Mouse (Mus musculus) macrophage (primary cell): ENCODE measurements around the gene Psmb8. TPM values are rescaled to one million over a fixed set of nuclear protein-coding genes. Genes with fewer than 3 reads are reported as not detected.
"Not testable (repeated sequence)": the region's sequence is repeated elsewhere in the genome, so short reads cannot be mapped to it uniquely, and the experiment has no call there.

Experiments
- H3K27ac ChIP-seq: fragments of 350-480 bp; formaldehyde crosslinking; 2 replicates; pipeline ENCODE4 v1.9.0; 2021
- H3K36me3 ChIP-seq: fragments of 350-480 bp; formaldehyde crosslinking; 2 replicates; pipeline ENCODE4 v1.9.0; 2021; ENCODE audit errors: inconsistent target
- H3K4me3 ChIP-seq: fragments of 350-480 bp; formaldehyde crosslinking; 2 replicates; pipeline ENCODE4 v1.9.0; 2021; ENCODE audit errors: inconsistent target
- H3K79me2 ChIP-seq: fragments of 350-480 bp; formaldehyde crosslinking; 2 replicates; pipeline ENCODE4 v1.9.0; 2021; ENCODE audit errors: inconsistent target
- WGBS: methylation state at CpG from one replicate; pipeline ENCODE4 v1.1.7; 2026; ENCODE audit warnings: inconsistent platforms; ENCODE audit not compliant: missing documents; 5-methylcytosine and 5-hydroxymethylcytosine counted together
- polyA plus RNA-seq: library from polyadenylated mRNA; stranded (reverse); fragments of 250-400 nt; gene quantifications from 3 replicates; pipeline ENCODE4 v1.2.4, GENCODE M21; 2018; ENCODE audit warnings: inconsistent platforms

Gene Psmb8
- polyA plus RNA-seq, 1 experiment from 2014 or later = 147 TPM

- Histone ChIP-seq H3K79me2 (no peaks in the 10 kb centered on the region), H3K27ac (no peak overlapping the region), H3K4me3 (no peak overlapping the region), H3K36me3 (peaks cover 76% of the 10 kb centered on the region)
- WGBS = 57% methylated on average over 22 of the region's 23 CpGs
Measured at GRCm38 (mm10) chr17:34211746-34212365, 14.3 kb downstream of the Psmb8 start.

GRCm38 (mm10) chr17:34213936-34214335 lies 16.4 kb downstream of the Psmb8 start:
- Histone ChIP-seq H3K79me2 (no peaks in the 10 kb centered on the region), H3K27ac (no peak overlapping the region), H3K4me3 (no peak overlapping the region), H3K36me3 (peaks cover 90% of the 10 kb centered on the region)
- 95% methylated on average over 21 of the region's 21 CpGs for WGBS

- H3K36me3 ChIP-seq = peaks cover 80% of the 10 kb centered on the region
- WGBS = 95% methylated on average over 11 of the region's 12 CpGs
Measured at GRCm38 (mm10) chr17:34215176-34215575, 17.7 kb downstream of the Psmb8 start.

DNA sequence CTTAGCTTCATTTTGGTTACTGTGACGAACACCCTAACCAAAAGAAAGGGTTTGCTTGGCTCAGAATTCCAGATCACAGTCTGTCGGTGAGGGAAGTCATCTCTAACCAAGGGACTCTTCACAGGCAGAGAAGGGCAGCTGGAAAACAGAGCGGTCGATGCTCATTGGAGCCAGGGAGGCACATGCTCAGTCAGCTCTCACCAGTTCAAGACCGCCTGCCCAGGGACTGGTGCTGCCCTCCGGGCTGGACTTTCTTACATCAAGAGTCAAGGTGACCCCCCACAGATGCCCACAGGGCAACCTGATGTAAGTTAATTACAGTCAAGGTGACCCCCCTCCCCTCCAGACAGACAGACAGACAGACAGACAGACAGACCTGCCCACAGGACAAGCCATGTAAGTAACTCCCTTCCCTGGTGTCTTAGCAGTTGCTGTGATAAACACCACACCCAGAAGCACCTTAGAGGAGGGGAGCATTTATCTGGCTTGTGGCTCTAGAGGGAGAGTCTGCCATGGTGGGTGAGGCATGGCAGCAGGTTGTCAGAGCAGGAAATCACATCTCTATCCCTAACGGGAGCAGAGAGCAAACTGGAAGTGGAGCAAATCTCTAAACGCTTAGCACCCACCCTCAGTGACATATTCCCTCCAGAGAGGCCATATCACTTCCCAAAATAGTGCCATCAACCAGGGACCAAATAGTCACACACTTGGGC lies 19.9 kb downstream of the Psmb8 start:
- Histone ChIP-seq H3K27ac (no peak overlapping the region), H3K4me3 (no peak overlapping the region), H3K79me2 (no peaks in the 10 kb centered on the region), H3K36me3 (peaks cover 63% of the 10 kb centered on the region)
- WGBS = 94% methylated on average over 8 of the region's 8 CpGs

More at GRCm38 (mm10) chr17:34215176-34215575, 17.7 kb downstream of the Psmb8 start:
- no peak overlapping the region for H3K27ac ChIP-seq
- H3K79me2 ChIP-seq = no peaks in the 10 kb centered on the region
- H3K4me3 ChIP-seq = no peak overlapping the region

GRCm38 (mm10) chr17:34217986-34218385 lies 20.5 kb downstream of the Psmb8 start:
- Histone ChIP-seq H3K4me3 (no peak overlapping the region), H3K27ac (no peak overlapping the region), H3K36me3 (peaks cover 57% of the 10 kb centered on the region), H3K79me2 (no peaks in the 10 kb centered on the region)
- whole genome bisulfite sequencing = 91% methylated on average over 5 of the region's 5 CpGs

DNA sequence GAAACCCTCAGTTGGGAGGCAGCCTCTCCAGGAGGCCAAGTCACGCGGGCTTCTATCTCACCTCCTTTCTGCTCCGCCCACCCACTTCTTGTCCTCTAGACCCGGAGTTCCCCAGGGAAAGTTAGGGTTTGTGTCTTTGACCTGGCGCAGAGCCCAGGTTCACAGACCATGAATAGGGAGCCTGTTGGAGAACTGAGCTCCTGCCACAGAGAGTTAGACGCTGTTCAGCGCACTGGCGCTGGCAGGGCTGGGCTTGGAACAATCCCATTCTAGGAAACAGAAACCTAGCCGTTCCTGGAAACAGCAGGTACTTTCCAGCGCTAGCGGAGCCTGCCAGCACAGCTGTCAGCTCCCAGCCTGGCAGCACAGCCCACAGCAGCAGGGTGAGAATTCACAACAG lies 21.2 kb downstream of the Psmb8 start:
- peaks cover 50% of the 10 kb centered on the region for H3K36me3 ChIP-seq
- H3K4me3 ChIP-seq = no peak overlapping the region
- WGBS = 93% methylated on average over 8 of the region's 11 CpGs
- no peaks in the 10 kb centered on the region for H3K79me2 ChIP-seq
- H3K27ac ChIP-seq = no peak overlapping the region

DNA sequence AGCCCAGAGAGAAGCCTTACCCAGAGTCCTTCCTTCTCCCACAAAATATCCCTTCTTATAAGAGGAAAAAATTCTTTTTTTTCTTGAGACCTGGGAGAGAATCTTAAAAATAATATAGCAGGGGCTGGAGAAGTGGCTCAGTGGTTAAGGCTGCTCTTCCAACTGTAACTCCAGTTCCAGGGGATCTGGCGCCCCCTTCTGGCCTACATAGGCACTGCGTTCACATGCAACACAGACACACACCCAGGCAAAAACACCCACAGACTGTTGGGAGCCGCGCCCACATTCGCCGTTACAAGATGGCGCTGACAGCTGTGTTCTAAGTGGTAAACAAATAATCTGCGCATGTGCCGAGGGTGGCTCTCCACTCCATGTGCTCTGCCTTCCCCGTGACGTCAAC lies 21.6 kb downstream of the Psmb8 start:
- H3K79me2 ChIP-seq, H3K27ac ChIP-seq, H3K4me3 ChIP-seq: not testable (repeated sequence)
- H3K36me3 ChIP-seq = peaks cover 46% of the 10 kb centered on the region
- 90% methylated on average over 4 of the region's 11 CpGs for WGBS

GRCm38 (mm10) chr17:34219801-34220200 lies 22.3 kb downstream of the Psmb8 start:
- peaks cover 40% of the 10 kb centered on the region for H3K36me3 ChIP-seq
- H3K4me3 ChIP-seq, H3K79me2 ChIP-seq, H3K27ac ChIP-seq: not testable (repeated sequence)
- no CpG with 5 or more reads among the region's 7 CpGs for WGBS

DNA sequence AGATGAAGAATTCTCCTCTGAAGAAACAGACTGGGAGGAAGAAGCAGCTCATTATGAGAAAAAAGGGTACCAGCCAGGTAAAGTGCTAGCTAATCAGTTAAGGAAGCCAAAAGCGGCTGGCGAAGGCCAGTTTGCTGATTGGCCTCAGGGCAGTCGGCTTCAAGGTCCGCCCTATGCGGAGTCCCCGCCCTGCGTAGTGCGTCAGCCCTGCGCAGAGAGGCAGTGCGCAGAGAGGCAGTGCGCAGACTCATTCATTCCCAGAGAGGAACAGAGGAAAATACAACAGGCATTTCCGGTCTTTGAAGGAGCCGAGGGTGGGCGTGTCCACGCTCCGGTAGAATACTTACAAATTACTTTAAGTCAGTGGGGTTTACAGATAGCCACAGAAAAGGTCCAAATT lies 22.9 kb downstream of the Psmb8 start:
- peaks cover 36% of the 10 kb centered on the region for H3K36me3 ChIP-seq
- not testable (repeated sequence) for H3K4me3 ChIP-seq, H3K79me2 ChIP-seq, H3K27ac ChIP-seq
- no CpG with 5 or more reads among the region's 16 CpGs for WGBS

GRCm38 (mm10) chr17:34224816-34225215 lies 27.3 kb downstream of the Psmb8 start:
- WGBS = 100% methylated on average over 3 of the region's 3 CpGs
- Histone ChIP-seq H3K36me3 (no peaks in the 10 kb centered on the region), H3K27ac (no peak overlapping the region), H3K79me2 (no peaks in the 10 kb centered on the region), H3K4me3 (no peak overlapping the region)

DNA sequence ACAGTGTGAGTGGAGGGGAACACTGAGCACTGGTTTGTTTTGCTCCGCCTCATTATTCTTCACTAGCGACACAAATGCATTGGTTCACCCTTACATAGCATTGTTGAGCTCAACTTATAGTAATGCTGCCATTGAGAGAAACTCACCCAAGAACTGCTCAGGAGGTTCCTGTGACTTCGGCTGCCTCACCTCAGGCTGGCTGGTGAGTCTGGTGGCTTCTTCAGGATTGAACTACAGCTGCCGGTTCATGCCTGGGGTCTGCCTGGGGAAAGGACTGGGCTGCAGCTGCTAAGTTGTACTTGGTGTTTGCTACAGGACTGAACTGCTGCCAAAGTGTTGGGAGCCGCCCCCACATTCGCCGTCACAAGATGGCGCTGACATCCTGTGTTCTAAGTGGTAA lies 27.9 kb downstream of the Psmb8 start:
- Histone ChIP-seq H3K36me3 (no peaks in the 10 kb centered on the region), H3K4me3 (no peak overlapping the region), H3K79me2 (no peaks in the 10 kb centered on the region), H3K27ac (no peak overlapping the region)
- WGBS = 96% methylated on average over 5 of the region's 8 CpGs

DNA sequence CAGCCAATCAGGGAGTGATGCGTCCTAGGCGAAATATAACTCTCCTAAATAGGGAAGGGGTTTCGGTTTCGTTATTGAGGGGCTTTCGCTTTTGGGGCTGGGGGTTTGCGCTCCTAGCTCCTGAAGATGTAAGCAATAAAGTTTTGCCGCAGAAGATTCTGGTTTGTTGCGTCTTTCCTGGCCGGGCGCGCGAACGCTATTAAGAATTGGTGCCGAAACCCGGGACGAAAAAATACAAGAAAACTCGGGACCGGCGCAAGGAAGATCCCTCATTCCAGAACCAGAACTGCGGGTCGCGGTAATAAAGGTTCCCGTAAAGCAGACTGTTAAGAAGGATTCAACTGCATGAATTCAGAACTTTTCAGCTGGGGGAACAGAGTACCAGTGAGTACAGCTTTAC lies 28.4 kb downstream of the Psmb8 start:
- no CpG with 5 or more reads among the region's 23 CpGs for WGBS
- H3K4me3 ChIP-seq, H3K79me2 ChIP-seq, H3K27ac ChIP-seq, H3K36me3 ChIP-seq: not testable (repeated sequence)

- H3K79me2 ChIP-seq, H3K4me3 ChIP-seq, H3K27ac ChIP-seq, H3K36me3 ChIP-seq: not testable (repeated sequence)
- WGBS = no CpG with 5 or more reads among the region's 9 CpGs
Measured at GRCm38 (mm10) chr17:34230971-34231370, 33.5 kb downstream of the Psmb8 start.

DNA sequence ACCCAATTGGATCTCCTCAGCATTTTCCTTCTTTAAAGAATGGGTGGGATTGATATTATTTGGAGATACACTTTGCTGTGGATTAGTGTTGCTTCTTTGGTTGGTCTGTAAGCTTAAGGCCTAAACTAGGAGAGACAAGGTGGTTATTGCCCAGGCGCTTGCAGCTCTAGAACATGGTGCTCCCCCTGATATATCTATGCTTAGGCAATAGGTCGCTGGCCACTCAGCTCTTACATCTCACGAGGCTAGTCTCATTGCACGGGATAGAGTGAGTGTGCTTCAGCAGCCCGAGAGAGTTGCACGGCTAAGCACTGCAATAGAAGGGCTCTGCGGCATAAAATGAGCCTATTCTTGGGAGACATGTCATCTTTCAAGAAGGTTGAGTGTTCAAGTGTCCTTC lies 34.5 kb downstream of the Psmb8 start:
- H3K27ac ChIP-seq, H3K79me2 ChIP-seq, H3K4me3 ChIP-seq, H3K36me3 ChIP-seq: not testable (repeated sequence)
- WGBS = 86% methylated on average over 4 of the region's 7 CpGs

GRCm38 (mm10) chr17:34234926-34235325 lies 37.4 kb downstream of the Psmb8 start:
- Histone ChIP-seq H3K36me3 (no peaks in the 10 kb centered on the region), H3K4me3 (no peak overlapping the region), H3K27ac (no peak overlapping the region), H3K79me2 (no peaks in the 10 kb centered on the region)
- 0% methylated on average over 8 of the region's 9 CpGs for WGBS
